Mouse (Mus musculus) cerebellum, adult (tissue): ENCODE results near the gene A330070K13Rik.

Experiments used
- ATAC-seq: cut with Nextera tagmentation; 2 replicates; pipeline ENCODE4 v1.9.2; 2017; ENCODE audit warnings: mild to moderate bottlenecking, moderate library complexity, mixed read lengths; ENCODE audit not compliant: insufficient number of reproducible peaks, low FRiP score, low TSS enrichment

A330070K13Rik gene

DNA sequence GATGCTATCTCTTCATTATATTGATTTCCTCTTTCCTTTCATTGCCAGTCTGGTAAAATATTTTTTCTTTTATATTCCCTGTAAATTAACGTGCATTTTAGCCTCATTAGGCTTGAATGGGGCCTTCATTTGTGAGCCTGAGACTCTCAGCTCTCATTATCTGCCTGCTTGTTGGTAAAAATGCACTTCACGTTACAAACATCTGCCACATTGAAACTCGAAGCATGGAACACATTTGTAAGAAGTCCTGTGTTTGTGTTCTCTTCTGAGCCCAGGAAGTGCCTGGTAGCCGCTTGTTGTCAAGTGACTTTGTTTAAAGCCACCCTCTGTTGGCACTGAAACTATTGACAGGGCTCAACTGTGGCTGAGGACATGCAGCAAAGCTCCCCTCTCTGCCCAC, 53.2 kb downstream of the A330070K13Rik start:
- ATAC-seq, result no peak

DNA sequence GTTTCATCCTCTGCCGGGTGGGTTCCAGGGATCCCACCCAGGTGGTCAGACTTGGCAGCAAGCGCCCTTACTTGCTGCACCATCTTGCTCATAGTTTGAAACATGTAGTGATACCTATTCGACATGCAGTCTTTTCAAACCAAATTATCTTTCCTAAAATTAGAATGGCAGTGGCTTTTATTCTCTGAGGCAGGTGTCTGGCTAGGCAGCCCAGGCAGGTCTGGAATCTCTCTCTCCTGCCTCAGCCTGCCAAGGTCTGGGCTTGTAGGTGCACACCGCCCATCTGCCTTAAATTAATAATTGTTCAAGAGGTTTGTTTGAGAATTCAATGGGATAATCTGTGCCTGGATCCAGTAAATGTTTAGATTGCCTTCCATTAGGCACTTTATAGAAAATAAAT, 53.6 kb downstream of the A330070K13Rik start:
- ATAC-seq, result 0 out of 2 replicates have a peak, but pooled peaks have one; percentile 49

DNA sequence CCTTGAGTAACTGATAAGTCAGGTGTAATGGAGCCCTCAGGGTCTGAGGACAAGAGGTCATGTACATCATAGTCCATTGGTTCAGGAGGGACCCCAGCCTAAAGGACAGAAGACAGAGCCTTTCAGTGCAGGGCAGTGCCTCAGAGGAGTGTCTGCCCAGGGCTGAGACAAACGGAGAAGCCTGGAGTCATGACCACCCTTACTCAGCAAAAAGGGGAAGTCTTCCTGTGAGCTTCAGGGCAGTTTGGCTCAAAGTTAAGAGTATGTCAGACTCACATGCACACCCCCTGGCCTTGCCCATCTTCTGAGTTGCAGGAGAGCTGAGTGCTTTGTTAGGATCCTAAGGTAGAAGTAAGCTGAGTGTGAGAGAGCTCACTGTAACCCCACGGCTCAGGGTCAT, 54.5 kb downstream of the A330070K13Rik start:
- ATAC-seq, result no peak
